Mouse (Mus musculus) T-helper 1 cell (primary cell): ENCODE measurements around the gene Ruvbl1.

Source experiments
- in situ Hi-C: fragments of 300-600 bp; cut with MboI, MseI; formaldehyde crosslinking; loops from one replicate; pipeline ENCODE4 v1.15.1; 2025; ENCODE audit warnings: high pct_unique_total_duplicates

The Ruvbl1 gene

DNA sequence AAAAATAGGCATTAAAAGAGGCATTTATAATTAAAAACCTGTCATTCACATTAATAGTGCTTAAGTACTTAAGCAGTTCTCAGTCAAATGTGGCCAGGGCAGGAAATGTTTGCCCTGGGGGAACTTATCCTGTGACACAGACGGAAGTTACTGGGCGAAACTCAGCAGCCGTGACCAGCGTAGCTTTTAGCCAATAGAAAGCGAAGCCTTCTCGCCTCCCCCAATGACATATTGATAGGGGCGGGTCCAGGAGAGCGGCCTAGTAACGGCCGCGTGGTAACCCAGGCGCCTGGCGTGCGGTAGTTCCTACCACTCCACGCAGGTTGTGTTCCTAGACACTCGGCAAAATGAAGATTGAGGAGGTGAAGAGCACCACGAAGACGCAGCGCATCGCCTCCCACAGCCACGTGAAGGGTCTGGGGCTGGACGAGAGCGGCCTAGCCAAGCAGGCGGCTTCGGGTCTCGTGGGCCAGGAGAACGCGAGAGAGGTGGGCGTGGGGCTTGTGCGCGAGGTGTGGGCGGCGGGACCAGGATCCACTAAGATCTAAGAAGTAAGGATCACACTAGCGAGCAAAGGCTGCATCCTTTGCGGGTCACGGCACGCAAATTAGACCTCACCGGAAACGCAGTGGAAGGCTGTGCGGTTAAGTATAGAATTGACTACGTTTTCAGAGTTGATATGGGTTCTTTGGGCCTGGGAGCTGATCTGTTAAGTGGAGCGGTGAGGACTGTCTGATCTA lies at the start of gene Ruvbl1:
Gene Ruvbl1 (plus strand): TSS at position 229 of the 740 bp plus-strand sequence.
- in situ Hi-C loops: loop anchor here (10.0 kb wide), 1 partner anchor 49 kb away; the partner anchor contains the start of gene Sec61a1

- in situ Hi-C loops: no loop called here
Measured at GRCm38 (mm10) chr6:88416130-88416758, 49.0 kb upstream of the Ruvbl1 start.

DNA sequence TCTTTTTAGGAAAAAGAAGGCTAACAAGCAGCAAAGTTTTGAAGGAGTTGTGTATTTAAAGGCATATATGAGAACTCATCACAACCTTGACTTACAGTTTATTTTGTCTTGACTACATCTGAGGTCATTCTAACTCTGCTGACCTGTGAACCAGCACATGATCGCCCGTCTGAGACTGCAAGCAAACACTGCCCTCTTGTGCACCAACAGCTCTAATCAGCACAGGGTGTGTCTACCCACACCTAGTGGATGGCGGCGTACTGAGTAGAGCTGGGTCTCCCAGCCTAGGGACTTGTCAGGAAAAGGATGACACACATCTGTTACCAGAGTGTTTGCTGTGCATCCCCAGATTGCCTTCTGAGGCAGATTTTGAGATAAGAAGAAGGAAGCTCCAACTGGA lies 34.0 kb upstream of the Ruvbl1 start:
- in situ Hi-C loops: loop anchor here (25.0 kb wide), 1 partner anchor 1956 kb away; no protein-coding TSS in a partner anchor

DNA sequence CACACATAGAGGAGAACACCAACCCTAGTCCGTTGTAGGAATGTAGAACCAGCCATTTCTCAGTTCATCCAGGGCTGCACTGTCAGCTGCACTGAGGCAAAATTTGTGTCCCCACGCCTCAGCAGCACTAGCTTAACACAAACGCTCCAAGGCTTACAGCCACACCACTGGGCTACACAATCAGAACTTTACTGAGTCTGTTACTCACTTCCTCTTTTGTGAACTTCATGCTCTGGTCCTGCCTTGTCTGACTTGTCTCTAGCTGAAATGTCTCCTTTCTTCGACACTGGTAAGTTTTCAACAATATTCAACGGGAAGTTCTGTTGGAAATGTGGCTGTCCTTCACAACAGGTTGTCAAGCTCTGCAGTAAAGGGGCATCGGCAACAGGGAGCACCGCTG lies 29.6 kb upstream of the Ruvbl1 start:
- in situ Hi-C loops: loop anchor here (25.0 kb wide), 1 partner anchor 1952 kb away; no protein-coding TSS in a partner anchor

DNA sequence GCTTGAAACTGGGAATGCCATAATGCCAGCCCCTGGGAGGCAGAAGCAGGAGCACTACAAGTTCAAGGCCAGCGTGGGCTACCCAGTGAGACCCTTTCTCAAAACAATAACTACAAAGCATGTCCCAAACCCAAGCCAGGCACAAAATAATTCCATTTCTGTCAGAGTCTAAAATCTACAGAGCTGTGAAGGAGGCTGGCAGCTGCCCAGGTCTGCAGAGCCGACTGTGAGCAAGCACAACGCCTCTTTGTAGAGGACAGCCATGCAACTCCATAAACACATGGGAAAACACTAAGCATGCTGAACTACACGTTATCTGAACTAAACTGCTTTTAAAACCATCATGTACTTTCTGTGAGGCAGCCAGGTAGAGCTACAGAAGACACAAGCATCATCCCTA lies 26.2 kb upstream of the Ruvbl1 start:
- in situ Hi-C loops: loop anchor here (25.0 kb wide), 1 partner anchor 1948 kb away; no protein-coding TSS in a partner anchor

DNA sequence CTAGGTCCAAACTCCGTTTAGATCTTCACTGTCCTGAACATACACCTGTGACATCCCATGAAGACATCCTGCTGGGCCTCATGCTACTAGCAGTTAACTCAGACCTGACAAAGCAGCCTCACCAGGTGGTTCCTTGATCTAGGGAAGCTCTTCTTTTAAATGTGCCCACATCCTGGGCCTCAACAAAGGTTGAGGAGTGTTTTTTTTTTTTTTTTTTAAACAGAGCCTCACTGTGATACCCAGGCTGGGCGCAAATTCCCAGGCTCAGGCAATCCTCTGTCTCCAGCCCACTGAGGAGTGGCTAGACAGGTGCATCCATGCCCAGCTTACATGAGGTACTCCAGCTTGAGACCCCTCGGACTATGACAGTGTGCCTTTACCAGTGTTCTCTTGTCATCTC lies 22.7 kb upstream of the Ruvbl1 start:
- in situ Hi-C loops: loop anchor here (25.0 kb wide), 1 partner anchor 1945 kb away; no protein-coding TSS in a partner anchor

- in situ Hi-C loops: loop anchor here (25.0 kb wide), 1 partner anchor 1944 kb away; no protein-coding TSS in a partner anchor
Measured at GRCm38 (mm10) chr6:88443446-88443845, 21.8 kb upstream of the Ruvbl1 start.

DNA sequence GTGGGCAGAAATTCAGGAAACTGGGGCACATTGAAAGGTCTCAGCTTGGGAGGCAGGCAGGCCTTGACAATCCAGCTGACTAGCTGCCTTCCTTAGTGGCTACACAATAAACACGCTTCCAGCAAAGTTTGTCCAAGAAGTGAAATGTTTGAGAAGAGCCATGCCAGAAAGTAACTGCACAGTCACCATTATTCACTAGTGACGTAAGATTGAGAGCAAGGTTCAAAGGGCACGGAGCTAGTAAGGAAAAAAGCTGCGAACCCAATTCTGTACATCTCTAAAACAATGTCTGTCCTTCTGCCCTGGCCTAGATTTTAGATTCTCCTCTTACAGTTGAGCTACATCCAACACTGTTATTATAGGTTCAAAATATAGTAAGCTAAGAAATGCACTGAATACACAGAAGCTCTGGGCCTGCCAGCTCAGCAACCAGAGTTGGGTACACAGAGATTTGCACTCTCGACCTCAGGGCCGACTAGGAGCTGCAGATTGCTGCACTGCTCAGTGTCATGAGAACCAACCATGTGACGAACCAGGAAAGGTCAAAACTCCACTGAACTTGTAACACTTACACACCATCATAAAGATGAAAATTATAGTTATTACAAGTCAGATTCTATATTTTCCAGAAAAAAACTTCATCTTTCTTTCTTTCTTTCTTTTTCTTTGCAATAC lies 21.0 kb upstream of the Ruvbl1 start:
- in situ Hi-C loops: loop anchor here (25.0 kb wide), 1 partner anchor 1943 kb away; no protein-coding TSS in a partner anchor

DNA sequence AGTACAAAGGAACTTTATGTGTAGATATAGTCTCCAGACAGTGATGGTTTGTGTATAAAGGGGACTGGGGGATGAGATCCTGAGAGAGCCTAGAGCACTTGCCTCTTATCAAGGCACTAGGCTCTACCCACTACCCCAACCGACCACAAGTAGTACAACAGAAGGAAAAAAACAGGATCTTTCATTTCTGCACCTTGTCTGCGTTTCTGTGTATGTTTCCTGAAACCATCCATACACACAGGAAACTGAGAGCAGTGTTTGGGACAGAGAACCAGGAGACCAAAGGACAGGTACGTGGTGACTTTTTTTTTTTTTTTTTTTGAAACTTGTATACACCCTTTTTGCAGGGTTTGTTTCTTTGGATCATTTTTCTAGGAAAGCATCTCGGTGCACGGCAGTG lies 19.5 kb upstream of the Ruvbl1 start:
- in situ Hi-C loops: loop anchor here (25.0 kb wide), 1 partner anchor 1942 kb away; no protein-coding TSS in a partner anchor

DNA sequence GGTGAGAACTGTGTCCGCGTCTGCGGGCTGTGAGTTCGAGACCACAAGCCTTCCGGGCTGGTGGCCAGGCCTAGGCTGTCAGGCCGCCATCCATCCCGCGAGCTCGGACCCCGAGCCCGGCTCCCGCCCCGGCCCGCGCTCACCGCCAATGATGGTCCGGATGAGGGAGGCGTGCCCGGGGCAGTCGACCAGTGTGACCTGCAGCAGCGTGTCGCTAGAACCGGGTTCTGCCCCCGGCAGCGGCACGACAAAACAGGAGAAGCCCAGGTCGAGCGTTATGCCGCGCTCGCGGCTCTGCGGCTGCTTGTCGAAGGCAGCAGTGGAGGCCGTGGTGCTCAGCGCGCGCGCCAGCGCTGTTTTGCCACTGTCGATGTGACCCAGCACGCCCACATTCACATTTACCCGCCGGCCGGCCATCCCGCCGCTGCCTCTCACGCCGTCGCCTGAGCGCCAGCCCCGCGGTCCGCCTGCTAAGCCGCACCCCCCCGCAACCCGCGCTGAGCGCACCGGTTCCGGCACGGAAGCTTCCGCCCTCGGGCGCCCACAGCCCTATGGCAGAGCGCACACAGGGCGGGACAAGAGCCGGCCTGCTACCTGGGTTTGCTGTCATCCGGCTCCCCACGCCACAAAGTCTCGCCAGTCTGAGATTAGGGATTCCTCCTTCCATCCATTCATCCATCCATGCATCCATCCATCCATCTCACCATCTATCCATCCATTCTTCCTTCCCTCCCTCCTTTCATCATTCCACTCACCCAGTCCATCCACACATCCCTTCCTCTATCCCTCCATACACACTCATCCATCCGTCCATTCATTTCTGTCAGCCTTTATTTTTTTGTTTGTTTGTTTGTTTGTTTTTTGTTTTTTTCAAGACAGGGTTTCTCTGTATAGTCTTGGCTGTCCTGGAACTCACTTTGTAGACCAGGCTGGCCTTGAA lies 18.9 kb upstream of the Ruvbl1 start, which contains the start of gene Eefsec:
Gene Eefsec (minus strand): TSS at position 477 of the 940 bp plus-strand sequence.
- in situ Hi-C loops: loop anchor here (25.0 kb wide), 1 partner anchor 1941 kb away; no protein-coding TSS in a partner anchor

GRCm38 (mm10) chr6:88447454-88447853 lies 17.8 kb upstream of the Ruvbl1 start:
- in situ Hi-C loops: loop anchor here (25.0 kb wide), 1 partner anchor 1940 kb away; no protein-coding TSS in a partner anchor

GRCm38 (mm10) chr6:88454545-88454944 lies 10.7 kb upstream of the Ruvbl1 start:
- in situ Hi-C loops: no loop called here

GRCm38 (mm10) chr6:88469878-88470277 lies 4.7 kb downstream of the Ruvbl1 start:
- in situ Hi-C loops: loop anchor here (10.0 kb wide), 1 partner anchor 45 kb away; the partner anchor contains the start of gene Sec61a1

- in situ Hi-C loops: no loop called here
Measured at GRCm38 (mm10) chr6:88480421-88480820, 15.2 kb downstream of the Ruvbl1 start.

DNA sequence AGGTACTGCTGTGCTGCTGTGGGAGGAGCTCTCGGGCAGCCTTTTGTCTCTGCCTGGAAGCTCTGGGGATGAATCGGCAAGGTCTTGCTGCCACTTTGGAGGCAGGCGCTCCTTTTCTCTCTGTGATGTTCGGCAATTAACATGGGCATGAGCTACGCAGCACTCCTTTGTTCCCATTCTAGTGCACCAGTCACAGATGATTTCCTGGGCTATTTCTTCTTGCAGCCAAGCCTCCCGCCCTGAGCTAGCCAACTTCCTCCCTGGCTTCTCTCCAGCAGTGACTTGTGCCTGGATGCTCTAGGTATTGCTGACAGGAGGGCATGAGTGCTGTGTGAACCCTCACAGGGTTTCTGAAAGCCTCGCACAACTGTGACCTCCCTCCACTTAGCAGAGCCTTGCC lies 17.9 kb downstream of the Ruvbl1 start:
- in situ Hi-C loops: no loop called here

- in situ Hi-C loops: no loop called here
Measured at GRCm38 (mm10) chr6:88483913-88484312, 18.7 kb downstream of the Ruvbl1 start.

DNA sequence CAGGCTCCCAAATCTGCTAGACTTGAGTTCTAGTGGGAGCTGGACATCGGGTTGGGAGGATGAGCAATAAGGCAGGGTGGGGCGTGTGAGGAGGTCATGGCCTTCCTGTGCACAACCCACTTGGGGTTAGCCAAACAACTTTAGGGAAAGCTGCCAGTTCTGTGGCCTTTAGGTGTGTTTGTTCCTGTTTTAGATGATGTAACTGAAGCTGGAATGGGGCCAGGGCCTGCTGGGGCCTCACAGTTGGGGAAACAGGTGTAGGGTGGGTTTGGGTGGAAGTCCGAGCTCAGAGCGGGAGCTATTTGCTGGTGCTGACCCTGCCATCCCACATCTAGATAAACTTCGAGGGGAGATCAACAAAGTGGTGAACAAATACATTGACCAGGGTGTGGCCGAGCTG lies 20.2 kb downstream of the Ruvbl1 start:
- in situ Hi-C loops: loop anchor here (5.0 kb wide), 1 partner anchor 203 kb away; no protein-coding TSS in a partner anchor

- in situ Hi-C loops: loop anchor here (5.0 kb wide), 1 partner anchor 205 kb away; no protein-coding TSS in a partner anchor
Measured at GRCm38 (mm10) chr6:88486893-88487292, 21.7 kb downstream of the Ruvbl1 start.

DNA sequence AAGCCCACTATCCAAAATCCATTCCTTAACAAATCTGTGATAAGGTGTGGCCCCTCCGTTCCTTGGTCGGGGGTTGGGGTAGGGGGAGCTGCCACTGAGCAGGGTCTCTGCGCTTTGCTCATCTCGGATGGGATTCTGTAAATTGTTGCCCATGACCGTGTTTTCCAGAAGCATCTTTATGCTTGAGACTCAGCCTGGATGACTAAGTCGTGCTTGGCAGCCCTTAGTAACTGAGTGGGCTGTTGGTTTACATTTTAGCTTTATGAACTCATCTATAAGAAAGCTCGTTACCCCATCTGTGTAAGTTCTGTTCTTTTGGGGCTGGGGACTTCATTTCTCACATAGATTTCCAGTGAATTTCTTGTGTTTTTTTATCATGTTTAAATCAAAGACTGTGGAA lies 23.8 kb downstream of the Ruvbl1 start:
- in situ Hi-C loops: loop anchor here (5.0 kb wide), 1 partner anchor 207 kb away; no protein-coding TSS in a partner anchor

DNA sequence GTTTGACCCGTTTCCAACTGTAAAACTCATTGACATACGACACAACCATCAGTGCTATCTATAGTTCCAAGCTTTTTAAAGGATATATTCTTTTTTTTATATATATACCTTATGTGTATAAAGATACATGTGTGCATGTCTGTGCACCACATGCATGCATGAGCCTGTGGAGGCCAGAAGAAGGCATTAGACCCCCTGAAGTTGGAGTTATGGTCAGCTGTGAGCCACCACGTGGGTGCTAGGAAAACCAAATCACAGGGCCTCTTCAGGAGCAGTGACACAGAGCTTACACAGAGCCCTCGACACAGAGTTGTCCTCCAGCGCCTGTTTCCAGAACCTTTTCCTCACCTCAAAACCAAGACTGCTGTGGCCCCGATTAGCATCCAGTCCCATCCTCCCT lies 24.6 kb downstream of the Ruvbl1 start:
- in situ Hi-C loops: loop anchor here (5.0 kb wide), 1 partner anchor 208 kb away; no protein-coding TSS in a partner anchor
